Mouse (Mus musculus) embryonic facial prominence, embryonic 11.5 days (tissue): ENCODE results near the gene Pou3f3. TPM values are rescaled to one million over a fixed set of nuclear protein-coding genes. Genes with fewer than 3 reads are reported as not detected.

Experiments
- ATAC-seq: fragments of 200-750 bp; cut with Nextera tagmentation; replicated peaks from 2 replicates; pipeline ENCODE4 v1.8.0; 2017; ENCODE audit warnings: low read depth; ENCODE audit not compliant: insufficient number of reproducible peaks, low FRiP score, low TSS enrichment
- DNase-seq: peaks from one replicate; pipeline ENCODE4 v3.0.0-alpha.2; 2015; ENCODE audit warnings: low spot score
- H3K27ac ChIP-seq: fragments of 300-500 bp; sonication (generic); replicated peaks from 2 replicates; pipeline ENCODE4 v1.5.1; 2014; ENCODE audit warnings: mild to moderate bottlenecking, low read depth, low read length, control low read depth
- H3K27me3 ChIP-seq: fragments of 300-500 bp; sonication (generic); 2 replicates; pipeline ENCODE4 v1.6.1; 2014; ENCODE audit warnings: mild to moderate bottlenecking, low read length, moderate library complexity, mixed read lengths; ENCODE audit not compliant: control insufficient read depth, insufficient read depth
- H3K36me3 ChIP-seq: fragments of 300-500 bp; sonication (generic); replicated peaks from 2 replicates; pipeline ENCODE4 v1.6.1; 2014; ENCODE audit warnings: low read depth, mild to moderate bottlenecking, low read length, moderate library complexity, mixed read lengths; ENCODE audit not compliant: control insufficient read depth, insufficient read depth
- H3K4me1 ChIP-seq: fragments of 300-500 bp; sonication (generic); 2 replicates; pipeline ENCODE4 v1.6.1; 2014; ENCODE audit warnings: low read length, mixed read lengths; ENCODE audit not compliant: control insufficient read depth, insufficient read depth
- H3K4me2 ChIP-seq: fragments of 300-500 bp; sonication (generic); 2 replicates; pipeline ENCODE4 v1.6.1; 2014; ENCODE audit warnings: low read depth, mild to moderate bottlenecking, control low read depth, low read length, moderate library complexity
- H3K4me3 ChIP-seq: fragments of 300-500 bp; sonication (generic); 2 replicates; pipeline ENCODE4 v1.5.1; 2014; ENCODE audit warnings: low read depth, low read length, control low read depth
- H3K9ac ChIP-seq: fragments of 300-500 bp; sonication (generic); replicated peaks from 2 replicates; pipeline ENCODE4 v1.6.1; 2014; ENCODE audit warnings: mild to moderate bottlenecking, control low read depth, low read length
- H3K9me3 ChIP-seq: fragments of 300-500 bp; sonication (generic); replicated peaks from 2 replicates; pipeline ENCODE4 v1.6.1; 2016; ENCODE audit warnings: mild to moderate bottlenecking, low read length, inconsistent platforms, mixed read lengths; ENCODE audit not compliant: control insufficient read depth
- WGBS: fragments of 180-500 bp; shearing (Covaris S2); extraction: QIAGEN DNeasy Blood & Tissue Kit; methylation state at CpG from one replicate; pipeline ENCODE4 v1.1.7; 2014; 5-methylcytosine and 5-hydroxymethylcytosine counted together
- polyA plus RNA-seq: library from polyadenylated mRNA; unstranded; fragments of >200 nt; fragmentation: Nextera tagmentation; extraction: Ambion mirVana; gene quantifications from 2 replicates; pipeline ENCODE4 v1.2.1, GENCODE M21; 2014

Pou3f3 gene
- polyA plus RNA-seq, 1 experiment from 2014 or later = 9.9 TPM

- ATAC-seq = peak; percentile 49; the same call in 1 of the 2 replicates
- peak overlapping the region; percentile 35 for H3K4me3 ChIP-seq
- H3K9ac ChIP-seq = peak overlapping the region; percentile 57
- H3K9me3 ChIP-seq = no peaks in the 10 kb centered on the region
- no peak overlapping the region for H3K27ac ChIP-seq
- DNase-seq = peak; percentile 67
- no peaks in the 10 kb centered on the region for H3K36me3 ChIP-seq
- peak overlapping the region; percentile 82 for H3K4me2 ChIP-seq
- WGBS = under 1% methylated on average over 18 of the region's 21 CpGs
- H3K4me1 ChIP-seq = no peaks in the 10 kb centered on the region; the same call in 1 of the 2 replicates
- peaks cover 21% of the 10 kb centered on the region for H3K27me3 ChIP-seq
Observed at GRCm38 (mm10) chr1:42684783-42685182, 10.8 kb upstream of the Pou3f3 start.

DNA sequence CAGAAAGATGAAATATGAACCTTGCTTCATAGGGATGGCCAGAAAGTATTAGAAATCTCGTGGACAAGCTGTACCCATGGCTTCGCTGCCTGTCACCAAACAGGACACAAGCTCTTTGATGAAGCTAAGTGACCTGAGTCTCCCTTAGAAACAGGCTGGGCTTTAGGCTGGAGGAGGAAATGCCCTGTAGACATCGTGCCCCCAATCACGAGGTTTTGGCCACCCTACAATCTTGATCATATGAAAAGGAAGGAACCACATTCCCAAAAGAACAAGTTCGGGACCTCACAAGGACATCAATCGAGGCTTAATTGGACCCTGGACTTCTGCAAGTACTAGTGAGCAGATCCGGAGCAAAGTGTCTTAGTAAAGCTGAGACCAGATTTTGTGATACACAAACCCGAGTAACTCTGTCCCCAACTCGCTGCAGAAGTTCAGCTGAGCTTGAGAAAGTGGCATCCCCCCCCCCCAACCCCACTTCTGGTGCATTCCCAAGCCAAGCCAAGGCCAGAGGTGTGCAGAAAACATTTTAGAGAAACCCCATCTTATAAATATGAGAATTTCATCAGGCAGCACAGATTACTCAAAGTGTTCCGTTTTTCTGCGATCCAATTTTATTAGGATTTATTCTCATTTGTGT, 10.1 kb upstream of the Pou3f3 start:
- WGBS = 1% methylated on average over 11 of the region's 11 CpGs

DNA sequence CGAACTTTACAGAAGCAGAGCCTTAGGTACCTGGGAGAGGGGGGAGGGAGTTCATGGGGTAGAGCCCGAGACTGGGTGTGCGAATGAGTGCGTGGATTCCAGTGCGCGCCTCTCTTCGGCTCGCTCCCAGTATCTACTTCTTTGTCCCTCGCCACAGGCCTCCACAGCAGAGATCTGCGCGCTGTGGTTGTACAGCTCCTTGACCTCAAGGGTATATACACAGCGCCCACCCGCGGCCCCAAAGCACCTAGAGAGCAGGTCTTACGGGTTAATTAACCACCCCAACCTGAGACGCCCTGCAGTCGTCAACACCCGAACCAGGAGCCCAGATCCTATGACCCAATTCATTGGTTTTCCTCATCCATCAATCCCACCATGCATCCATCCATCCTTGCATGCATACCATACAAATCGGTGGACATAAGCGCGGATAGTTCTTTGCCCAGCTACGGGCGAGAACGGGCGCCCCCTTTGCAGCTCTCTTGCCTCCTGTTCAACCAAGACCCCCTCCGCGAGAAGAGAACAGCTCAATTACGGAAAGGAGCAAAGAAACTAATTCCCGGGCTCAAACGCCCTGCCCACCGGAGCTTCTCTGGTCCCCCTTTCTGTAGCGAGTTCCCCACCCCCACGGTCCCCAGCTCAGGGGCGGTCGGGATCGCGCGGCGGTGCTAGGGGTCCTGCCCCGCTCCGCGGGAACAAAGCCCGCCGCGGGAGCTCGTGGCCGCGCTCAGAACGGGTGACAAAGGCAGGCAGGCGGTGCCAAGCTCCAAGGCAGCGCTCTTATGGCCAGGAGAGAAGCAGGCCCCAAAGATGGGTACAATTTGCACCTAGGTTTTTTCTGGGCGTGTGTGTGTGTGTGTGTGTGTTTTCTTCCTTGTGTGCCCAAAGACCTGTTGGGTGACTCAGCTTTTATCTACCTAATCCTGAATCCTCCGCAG, 9.1 kb upstream of the Pou3f3 start:
- Histone ChIP-seq H3K9me3 (no peaks in the 10 kb centered on the region), H3K4me1 (no peaks in the 10 kb centered on the region; the same call in 1 of the 2 replicates), H3K36me3 (no peaks in the 10 kb centered on the region), H3K27ac (peak overlapping the region; percentile 31), H3K4me3 (peak overlapping the region; percentile 43), H3K9ac (peak overlapping the region; percentile 71), H3K4me2 (peak overlapping the region; percentile 86), H3K27me3 (peaks cover 22% of the 10 kb centered on the region)
- under 1% methylated on average over 52 of the region's 53 CpGs for WGBS
- peak; percentile 53 for ATAC-seq
- peak; percentile 66 for DNase-seq

More for the DNA sequence above, 10.1 kb upstream of the Pou3f3 start:
- no peak overlapping the region for H3K27ac ChIP-seq
- no peaks in the 10 kb centered on the region for H3K36me3 ChIP-seq
- H3K9ac ChIP-seq = no peak overlapping the region; the same call in 1 of the 2 replicates
- H3K4me2 ChIP-seq = peak overlapping the region; percentile 86; the same call in 1 of the 2 replicates
- peaks cover 22% of the 10 kb centered on the region for H3K27me3 ChIP-seq
- DNase-seq (peak; percentile 13), ATAC-seq (no peak)
- H3K4me3 ChIP-seq = peak overlapping the region; percentile 35; the same call in 1 of the 2 replicates
- no peaks in the 10 kb centered on the region; the same call in 1 of the 2 replicates for H3K4me1 ChIP-seq
- H3K9me3 ChIP-seq = no peaks in the 10 kb centered on the region

GRCm38 (mm10) chr1:42687271-42687670, 8.3 kb upstream of the Pou3f3 start:
- Histone ChIP-seq H3K27me3 (peaks cover 24% of the 10 kb centered on the region), H3K9me3 (no peaks in the 10 kb centered on the region), H3K4me3 (peak overlapping the region; percentile 43), H3K4me2 (peak overlapping the region; percentile 86), H3K36me3 (no peaks in the 10 kb centered on the region), H3K9ac (peak overlapping the region; percentile 71), H3K27ac (peak overlapping the region; percentile 31; the same call in 1 of the 2 replicates), H3K4me1 (no peaks in the 10 kb centered on the region; the same call in 1 of the 2 replicates)
- under 1% methylated on average over 12 of the region's 12 CpGs for WGBS
- ATAC-seq = no peak
- DNase-seq = no peak

DNA sequence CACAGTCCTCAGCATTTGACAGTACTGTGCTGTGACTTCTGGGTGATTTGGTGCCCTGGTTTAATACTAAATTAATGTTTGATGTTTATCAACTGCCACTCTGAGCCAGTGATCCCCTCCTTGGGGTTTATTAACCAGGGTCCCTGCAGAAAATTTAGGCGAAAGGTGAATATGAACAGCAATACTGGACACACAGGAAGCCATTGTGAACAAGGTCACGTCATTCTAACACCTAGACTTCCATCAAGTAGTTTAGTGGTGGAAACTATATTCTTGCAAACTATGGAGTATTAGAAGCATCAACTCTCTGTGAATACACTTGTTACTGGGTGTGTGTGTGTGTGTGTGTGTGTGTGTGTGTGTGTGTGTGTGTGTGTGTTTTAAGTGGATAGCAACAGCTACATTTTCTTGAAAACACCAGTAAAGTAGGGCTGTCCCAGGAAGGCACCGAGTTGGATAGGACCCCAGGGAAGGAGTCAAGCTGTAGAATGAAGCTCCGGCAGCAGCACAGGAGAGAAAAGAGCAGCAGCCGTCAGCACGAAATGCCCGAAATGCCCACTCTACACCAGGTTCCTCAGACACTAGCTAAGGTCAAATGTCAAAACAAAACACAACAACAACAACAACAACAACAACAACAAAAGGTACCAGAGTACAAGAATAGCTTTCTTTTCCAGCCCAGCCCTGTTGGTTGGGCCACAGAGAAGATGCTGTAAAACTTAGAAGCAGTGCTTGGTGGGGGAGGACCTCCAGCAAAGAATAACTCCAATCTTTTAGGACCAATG, 7.6 kb upstream of the Pou3f3 start:
- Histone ChIP-seq H3K9me3 (no peaks in the 10 kb centered on the region), H3K4me2 (no peak overlapping the region; the same call in 1 of the 2 replicates), H3K4me1 (no peaks in the 10 kb centered on the region; the same call in 1 of the 2 replicates), H3K36me3 (no peaks in the 10 kb centered on the region), H3K9ac (no peak overlapping the region), H3K4me3 (no peak overlapping the region), H3K27me3 (peaks cover 24% of the 10 kb centered on the region), H3K27ac (no peak overlapping the region)
- DNase-seq (peak; percentile 20), ATAC-seq (no peak)
- WGBS = 11% methylated on average over 7 of the region's 7 CpGs

DNA sequence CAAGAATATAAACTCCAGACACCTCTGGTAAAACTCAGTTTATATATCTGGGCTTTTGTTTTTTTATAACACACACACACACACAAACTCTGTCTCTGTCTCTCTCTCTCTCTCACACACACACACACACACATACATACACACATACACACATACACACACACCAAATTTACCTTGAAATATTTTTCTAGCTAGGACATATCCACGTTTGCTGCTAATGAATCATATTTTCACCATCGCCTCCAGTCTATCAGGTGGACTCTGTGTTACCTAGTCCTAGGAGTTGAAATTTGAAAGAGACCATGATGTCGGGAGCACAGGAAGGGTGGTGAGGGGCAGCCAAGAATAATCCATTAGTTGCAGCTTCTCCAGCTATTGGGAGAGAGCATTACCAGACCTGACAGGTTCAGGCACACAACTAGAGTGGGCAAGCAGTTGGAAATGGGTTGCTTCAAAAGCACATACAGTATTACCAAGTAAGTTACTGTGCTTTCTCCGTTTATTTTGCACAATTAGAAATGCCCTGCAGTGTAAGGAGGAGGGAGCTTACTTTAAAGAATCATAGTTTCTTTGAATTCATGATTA, 6.9 kb upstream of the Pou3f3 start:
- Histone ChIP-seq H3K27me3 (peaks cover 24% of the 10 kb centered on the region), H3K9me3 (no peaks in the 10 kb centered on the region), H3K9ac (no peak overlapping the region), H3K27ac (no peak overlapping the region), H3K36me3 (no peaks in the 10 kb centered on the region), H3K4me3 (no peak overlapping the region), H3K4me2 (no peak overlapping the region; the same call in 1 of the 2 replicates), H3K4me1 (no peaks in the 10 kb centered on the region; the same call in 1 of the 2 replicates)
- ATAC-seq (no peak), DNase-seq (no peak)
- 6% methylated on average over 4 of the region's 4 CpGs for WGBS

DNA sequence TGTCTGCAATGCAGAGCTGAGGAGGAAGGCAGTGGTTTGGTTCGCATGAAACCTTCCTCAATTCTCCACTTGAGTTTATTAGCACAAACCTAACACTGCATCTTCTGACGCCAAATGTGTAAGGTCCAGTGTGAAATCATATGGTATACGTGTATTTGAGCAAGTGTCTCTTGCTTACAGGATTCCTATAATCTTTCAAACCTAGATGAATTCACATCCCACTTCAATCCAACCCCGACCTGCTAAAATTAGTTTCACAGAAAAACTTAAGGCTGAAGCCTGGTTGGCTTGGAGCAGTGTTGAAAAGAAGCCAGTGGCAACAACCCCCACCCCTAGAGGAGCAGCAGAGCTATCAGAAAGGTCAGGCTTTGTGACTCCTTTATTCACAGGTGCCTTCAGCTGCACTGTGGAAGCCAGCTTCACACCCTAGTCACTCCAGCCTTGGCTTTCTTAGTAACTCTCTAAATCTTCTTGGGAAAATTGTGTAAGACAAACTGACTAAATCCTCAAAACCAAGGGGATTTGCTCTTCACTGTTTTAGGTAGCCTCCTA, 5.5 kb upstream of the Pou3f3 start:
- Histone ChIP-seq H3K36me3 (no peaks in the 10 kb centered on the region), H3K4me2 (peak overlapping the region; percentile 6; the same call in 1 of the 2 replicates), H3K9me3 (no peaks in the 10 kb centered on the region), H3K4me3 (no peak overlapping the region), H3K27me3 (peaks cover 20% of the 10 kb centered on the region), H3K27ac (no peak overlapping the region), H3K9ac (no peak overlapping the region), H3K4me1 (no peaks in the 10 kb centered on the region)
- no peak for DNase-seq
- 10% methylated on average over 4 of the region's 4 CpGs for WGBS
- ATAC-seq = no peak
